Mouse (Mus musculus) kidney, adult 2 months (tissue): ENCODE results near the gene Fkbp5. TPM values are rescaled to one million over a fixed set of nuclear protein-coding genes. Genes with fewer than 3 reads are reported as not detected.
A peak's percentile ranks its signal among the peaks of the same experiment; 100 is the strongest.

Experiments used
- DNase-seq: peaks from one replicate; pipeline ENCODE4 v3.0.0; 2021
- H3K27ac ChIP-seq: fragments of 200-500 bp; 2 replicates; pipeline ENCODE4 v1.5.1; 2012; ENCODE audit warnings: low read depth, low read length, control low read depth, inconsistent platforms; ENCODE audit not compliant: insufficient read depth
- H3K27me3 ChIP-seq: fragments of 200-500 bp; replicated peaks from 2 replicates; pipeline ENCODE4 v1.6.1; 2012; ENCODE audit warnings: mild to moderate bottlenecking, moderate library complexity, low read length, inconsistent platforms; ENCODE audit not compliant: control insufficient read depth, insufficient read depth
- H3K36me3 ChIP-seq: fragments of 200-500 bp; 2 replicates; pipeline ENCODE4 v1.6.1; 2012; ENCODE audit warnings: mild to moderate bottlenecking, moderate library complexity, low read length, inconsistent platforms; ENCODE audit not compliant: control insufficient read depth, insufficient read depth
- H3K4me1 ChIP-seq: fragments of 200-500 bp; 2 replicates; pipeline ENCODE4 v1.6.1; 2011; ENCODE audit warnings: low read length; ENCODE audit not compliant: control insufficient read depth, insufficient read depth
- H3K4me3 ChIP-seq: fragments of 200-500 bp; 2 replicates; pipeline ENCODE4 v1.5.1; 2011; ENCODE audit warnings: mild to moderate bottlenecking, low read depth, low read length, control low read depth; ENCODE audit not compliant: insufficient read depth
- CTCF ChIP-seq: fragments of 200-500 bp; conservative IDR thresholded peaks from 2 replicates; pipeline ENCODE4 v1.5.1; 2011; ENCODE audit warnings: low read depth, mild to moderate bottlenecking, control low read depth, low read length, moderate library complexity, mixed read lengths; ENCODE audit not compliant: insufficient read depth, insufficient read length
- POLR2A ChIP-seq: fragments of 200-500 bp; IDR thresholded peaks from one replicate; pipeline ENCODE4 v1.6.1; 2011; ENCODE audit warnings: low read depth, low read length, control low read depth
- WGBS: fragments of 180-500 bp; shearing (Covaris S2); methylation state at CpG from one replicate; pipeline ENCODE4 v1.1.7; 2018; 5-methylcytosine and 5-hydroxymethylcytosine counted together
- polyA plus RNA-seq: library from polyadenylated mRNA; depleted of rRNA; stranded (reverse); fragments of >200 nt; gene quantifications from 2 replicates; pipeline ENCODE4 v1.2.3, GENCODE M21; 2012

Gene Fkbp5
- polyA plus RNA-seq, 1 experiment: 13.4 TPM

DNA sequence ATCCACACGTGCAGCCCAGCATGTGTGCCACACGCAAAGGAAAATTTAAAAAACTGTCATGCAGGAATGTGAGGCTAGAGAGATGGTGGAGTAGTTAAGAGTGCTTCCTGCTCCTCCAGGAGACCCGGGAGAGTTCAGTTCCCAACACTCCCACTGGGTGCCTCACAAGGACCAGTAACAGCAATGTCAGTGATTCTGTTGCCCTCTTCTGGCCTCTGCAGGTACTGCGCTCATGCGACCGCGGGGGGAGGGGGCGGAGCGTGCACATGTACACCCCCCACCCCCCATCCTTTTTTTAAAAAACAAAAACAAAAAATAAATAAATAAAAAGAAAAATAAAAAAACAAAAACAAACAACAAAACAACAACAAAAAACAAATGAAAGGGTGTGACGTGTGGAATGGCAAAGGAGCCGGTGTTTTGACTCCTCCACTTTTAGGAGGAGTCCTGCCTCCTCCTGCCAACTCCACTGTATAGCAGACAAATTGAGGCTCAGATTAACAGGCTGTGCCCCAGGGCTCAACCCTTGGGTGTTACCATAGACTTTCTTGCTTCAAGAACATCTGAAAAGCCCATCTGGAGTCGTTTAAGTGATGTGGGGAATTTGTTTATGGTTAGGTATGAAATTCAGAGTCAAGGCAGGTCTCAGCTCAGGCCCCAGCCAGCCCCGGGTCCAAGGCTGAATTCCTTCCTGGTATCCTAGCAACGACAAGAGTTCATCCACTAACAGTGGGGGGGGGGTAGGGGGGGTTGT lies 35.9 kb upstream of the Fkbp5 start:
- peak; percentile 70 for DNase-seq
- Histone ChIP-seq H3K27me3 (no peaks in the 10 kb centered on the region), H3K4me3 (no peak overlapping the region), H3K27ac (no peak overlapping the region), H3K36me3 (no peaks in the 10 kb centered on the region), H3K4me1 (no peaks in the 10 kb centered on the region)
- 8% methylated on average over 14 of the region's 14 CpGs for WGBS
- TF ChIP-seq CTCF (peak; percentile 97), POLR2A (no peak)

GRCm38 (mm10) chr17:28549111-28549510 lies 31.8 kb upstream of the Fkbp5 start, which contains the start of gene Clpsl2:
TSS of gene Clpsl2 (plus strand) at chr17:28549411.
- Histone ChIP-seq H3K4me3 (no peak within 1 kb of the TSS), H3K36me3 (no peaks in the 10 kb centered on the region), H3K27ac (no peak within 1 kb of the TSS), H3K4me1 (no peaks in the 10 kb centered on the region), H3K27me3 (no peaks in the 10 kb centered on the region)
- no peak for TF ChIP-seq CTCF
- no peak for TF ChIP-seq POLR2A
- DNase-seq: no peak
- 78% methylated on average over 14 of the region's 14 CpGs for WGBS

DNA sequence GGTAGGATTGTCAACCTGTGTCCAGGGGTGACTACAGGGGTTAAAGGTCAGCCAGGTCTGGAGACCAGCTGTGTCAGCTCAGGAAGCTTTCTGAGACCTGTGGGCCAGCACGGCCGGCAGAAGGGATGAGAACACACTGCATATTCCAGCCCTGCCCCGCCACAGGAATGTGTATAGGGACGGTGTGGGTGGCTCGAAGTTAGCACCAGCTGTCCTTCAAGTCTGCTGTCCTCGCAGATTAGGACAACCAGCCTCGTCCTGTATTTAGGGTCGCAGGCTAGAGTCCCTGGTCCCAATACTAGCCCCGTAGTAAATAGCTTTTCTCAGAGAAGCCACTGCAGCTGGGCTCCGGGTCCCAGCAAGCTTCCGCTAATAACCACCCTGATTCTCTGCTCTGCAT lies 31.2 kb upstream of the Fkbp5 start:
- Histone ChIP-seq H3K36me3 (no peaks in the 10 kb centered on the region), H3K4me1 (no peaks in the 10 kb centered on the region), H3K27me3 (no peaks in the 10 kb centered on the region), H3K4me3 (no peak overlapping the region), H3K27ac (no peak overlapping the region)
- 68% methylated on average over 11 of the region's 11 CpGs for WGBS
- no peak for DNase-seq
- TF ChIP-seq POLR2A (no peak), CTCF (no peak)

- Histone ChIP-seq H3K27me3 (no peaks in the 10 kb centered on the region), H3K36me3 (no peaks in the 10 kb centered on the region), H3K27ac (no peak overlapping the region), H3K4me1 (no peaks in the 10 kb centered on the region), H3K4me3 (no peak overlapping the region)
- 84% methylated on average over 1 of the region's 1 CpGs for WGBS
- no peak for TF ChIP-seq POLR2A
- no peak for TF ChIP-seq CTCF
- DNase-seq: peak; percentile 24
Observed at GRCm38 (mm10) chr17:28546925-28547324, 29.6 kb upstream of the Fkbp5 start.

GRCm38 (mm10) chr17:28537881-28538280 lies 20.6 kb upstream of the Fkbp5 start:
- no peak for DNase-seq
- TF ChIP-seq POLR2A (no peak), CTCF (0 out of 2 replicates have a peak, but pooled peaks have one; percentile 1)
- no peaks in the 10 kb centered on the region for H3K4me1 ChIP-seq
- H3K4me3 ChIP-seq: no peak overlapping the region
- H3K36me3 ChIP-seq: no peaks in the 10 kb centered on the region
- no peak overlapping the region for H3K27ac ChIP-seq
- WGBS: 57% methylated on average over 12 of the region's 12 CpGs
- no peaks in the 10 kb centered on the region for H3K27me3 ChIP-seq

DNA sequence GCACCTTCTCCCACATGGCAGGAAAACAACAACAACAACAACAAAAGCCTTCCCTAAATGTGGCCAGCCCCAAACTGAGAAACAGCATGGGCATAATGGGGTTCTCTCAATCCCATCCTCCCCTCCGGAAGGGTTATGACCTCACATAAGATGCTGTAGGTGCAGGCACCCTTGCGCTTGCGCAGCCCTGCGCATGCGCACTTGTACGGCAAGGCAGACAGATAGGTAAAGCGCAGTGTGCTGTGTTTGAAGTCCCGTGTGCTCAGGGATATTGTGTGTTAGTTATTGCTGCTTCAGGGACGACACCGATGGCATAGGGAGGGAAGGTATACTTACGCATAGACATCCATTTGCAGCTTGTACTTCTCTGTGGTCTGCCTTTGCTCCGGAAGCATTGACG lies 16.0 kb upstream of the Fkbp5 start:
- WGBS: 93% methylated on average over 13 of the region's 13 CpGs
- TF ChIP-seq POLR2A (no peak), CTCF (no peak)
- Histone ChIP-seq H3K36me3 (no peaks in the 10 kb centered on the region), H3K4me3 (no peak overlapping the region), H3K4me1 (peaks cover 3% of the 10 kb centered on the region; the same call in 1 of the 2 replicates), H3K27me3 (no peaks in the 10 kb centered on the region), H3K27ac (no peak overlapping the region)
- no peak for DNase-seq

- no peaks in the 10 kb centered on the region for H3K27me3 ChIP-seq
- peaks cover 7% of the 10 kb centered on the region; the same call in 1 of the 2 replicates for H3K4me1 ChIP-seq
- H3K4me3 ChIP-seq: no peak overlapping the region
- no peak for DNase-seq
- TF ChIP-seq CTCF: no peak
- no peak for TF ChIP-seq POLR2A
- H3K36me3 ChIP-seq: no peaks in the 10 kb centered on the region
- 86% methylated on average over 7 of the region's 7 CpGs for WGBS
- H3K27ac ChIP-seq: no peak overlapping the region
Observed at GRCm38 (mm10) chr17:28532557-28532956, 15.2 kb upstream of the Fkbp5 start.

GRCm38 (mm10) chr17:28531946-28532345 lies 14.6 kb upstream of the Fkbp5 start:
- WGBS: 18% methylated on average over 18 of the region's 18 CpGs
- TF ChIP-seq POLR2A: no peak
- no peak for TF ChIP-seq CTCF
- Histone ChIP-seq H3K4me1 (peaks cover 12% of the 10 kb centered on the region; the same call in 1 of the 2 replicates), H3K4me3 (no peak overlapping the region), H3K36me3 (no peaks in the 10 kb centered on the region), H3K27me3 (no peaks in the 10 kb centered on the region), H3K27ac (no peak overlapping the region)
- DNase-seq: no peak
